Mouse (Mus musculus) liver, adult (tissue): ENCODE measurements around the gene Kif26b.

Source experiments
- GATA4 ChIP-seq: IDR thresholded peaks from 2 replicates; pipeline ENCODE4 v1.6.1; 2014; ENCODE audit warnings: mild to moderate bottlenecking, low read length; ENCODE audit not compliant: insufficient replicate concordance

Kif26b gene

GRCm38 (mm10) chr1:178563834-178564233, 34.9 kb downstream of the Kif26b start:
- TF ChIP-seq GATA4: no peak

- no peak for TF ChIP-seq GATA4
Measured at GRCm38 (mm10) chr1:178564800-178565199, 35.9 kb downstream of the Kif26b start.

- TF ChIP-seq GATA4: no peak
Measured at GRCm38 (mm10) chr1:178568551-178569545, 39.9 kb downstream of the Kif26b start.

- TF ChIP-seq GATA4: no peak
Measured at GRCm38 (mm10) chr1:178571009-178571408, 42.1 kb downstream of the Kif26b start.

- no peak for TF ChIP-seq GATA4
Measured at GRCm38 (mm10) chr1:178571885-178572444, 43.0 kb downstream of the Kif26b start.

- TF ChIP-seq GATA4: no peak
Measured at GRCm38 (mm10) chr1:178573406-178574032, 44.6 kb downstream of the Kif26b start.

GRCm38 (mm10) chr1:178575706-178576105, 46.8 kb downstream of the Kif26b start:
- TF ChIP-seq GATA4: no peak

- TF ChIP-seq GATA4: no peak
Measured at GRCm38 (mm10) chr1:178576926-178577325, 48.0 kb downstream of the Kif26b start.

GRCm38 (mm10) chr1:178585366-178586020, 56.6 kb downstream of the Kif26b start:
- no peak for TF ChIP-seq GATA4

GRCm38 (mm10) chr1:178590229-178591171, 61.6 kb downstream of the Kif26b start:
- no peak for TF ChIP-seq GATA4

- no peak for TF ChIP-seq GATA4
Measured at GRCm38 (mm10) chr1:178597113-178597512, 68.2 kb downstream of the Kif26b start.

GRCm38 (mm10) chr1:178597757-178598156, 68.8 kb downstream of the Kif26b start:
- no peak for TF ChIP-seq GATA4

- TF ChIP-seq GATA4: no peak
Measured at GRCm38 (mm10) chr1:178600851-178601569, 72.1 kb downstream of the Kif26b start.

- no peak for TF ChIP-seq GATA4
Measured at GRCm38 (mm10) chr1:178609151-178609775, 80.3 kb downstream of the Kif26b start.

- no peak for TF ChIP-seq GATA4
Measured at GRCm38 (mm10) chr1:178611512-178611911, 82.6 kb downstream of the Kif26b start.
